Mouse (Mus musculus) skeletal muscle tissue, adult 2 months (tissue): Measurements from ENCODE around the gene Prg3.
A peak's percentile ranks its signal among the peaks of the same experiment; 100 is the strongest.

Experiments
- DNase-seq: peaks from one replicate; pipeline ENCODE4 v3.0.0-alpha.2; 2012; ENCODE audit warnings: low read depth, low spot score

The Prg3 gene

GRCm38 (mm10) chr2:84980188-84980587 is 7.8 kb upstream of the Prg3 start, which contains the start of gene Prg2:
Gene Prg2, plus strand, starts transcription at chr2:84980461.
- DNase-seq = no peak

- no peak for DNase-seq
Observed at GRCm38 (mm10) chr2:84996376-84996775, 8.4 kb downstream of the Prg3 start.

GRCm38 (mm10) chr2:84999486-85000181 is 11.6 kb downstream of the Prg3 start:
- peak; percentile 34 for DNase-seq

- peak; percentile 20 for DNase-seq
Observed at GRCm38 (mm10) chr2:85001497-85001896, 13.5 kb downstream of the Prg3 start.

GRCm38 (mm10) chr2:85002575-85002974 is 14.6 kb downstream of the Prg3 start:
- no peak for DNase-seq

GRCm38 (mm10) chr2:85004341-85004740 is 16.3 kb downstream of the Prg3 start:
- DNase-seq = no peak

GRCm38 (mm10) chr2:85006600-85006999 is 18.6 kb downstream of the Prg3 start:
- no peak for DNase-seq

GRCm38 (mm10) chr2:85007729-85008128 is 19.7 kb downstream of the Prg3 start:
- DNase-seq = no peak

GRCm38 (mm10) chr2:85009212-85009611 is 21.2 kb downstream of the Prg3 start:
- DNase-seq = no peak

GRCm38 (mm10) chr2:85011906-85012604 is 24.0 kb downstream of the Prg3 start:
- DNase-seq = peak; percentile 9

GRCm38 (mm10) chr2:85012679-85013078 is 24.7 kb downstream of the Prg3 start:
- DNase-seq = no peak

- DNase-seq = no peak
Observed at GRCm38 (mm10) chr2:85013826-85014587, 26.0 kb downstream of the Prg3 start.

GRCm38 (mm10) chr2:85014588-85014982 is 26.6 kb downstream of the Prg3 start:
- DNase-seq = no peak

- no peak for DNase-seq
Observed at GRCm38 (mm10) chr2:85022043-85022442, 34.0 kb downstream of the Prg3 start.

- no peak for DNase-seq
Observed at GRCm38 (mm10) chr2:85026178-85026577, 38.2 kb downstream of the Prg3 start.

- no peak for DNase-seq
Observed at GRCm38 (mm10) chr2:85027281-85027680, 39.3 kb downstream of the Prg3 start.

- DNase-seq = no peak
Observed at GRCm38 (mm10) chr2:85029897-85030296, 41.9 kb downstream of the Prg3 start.

GRCm38 (mm10) chr2:85030989-85031388 is 43.0 kb downstream of the Prg3 start:
- DNase-seq = no peak

- DNase-seq = no peak
Observed at GRCm38 (mm10) chr2:85033121-85033520, 45.1 kb downstream of the Prg3 start.

GRCm38 (mm10) chr2:85034169-85034568 is 46.2 kb downstream of the Prg3 start:
- DNase-seq = no peak

GRCm38 (mm10) chr2:85036507-85037046 is 48.6 kb downstream of the Prg3 start:
- DNase-seq = no peak
